Comparison of ENCODE assay signal across 8 mouse cellular contexts in the genomic region with DNA sequence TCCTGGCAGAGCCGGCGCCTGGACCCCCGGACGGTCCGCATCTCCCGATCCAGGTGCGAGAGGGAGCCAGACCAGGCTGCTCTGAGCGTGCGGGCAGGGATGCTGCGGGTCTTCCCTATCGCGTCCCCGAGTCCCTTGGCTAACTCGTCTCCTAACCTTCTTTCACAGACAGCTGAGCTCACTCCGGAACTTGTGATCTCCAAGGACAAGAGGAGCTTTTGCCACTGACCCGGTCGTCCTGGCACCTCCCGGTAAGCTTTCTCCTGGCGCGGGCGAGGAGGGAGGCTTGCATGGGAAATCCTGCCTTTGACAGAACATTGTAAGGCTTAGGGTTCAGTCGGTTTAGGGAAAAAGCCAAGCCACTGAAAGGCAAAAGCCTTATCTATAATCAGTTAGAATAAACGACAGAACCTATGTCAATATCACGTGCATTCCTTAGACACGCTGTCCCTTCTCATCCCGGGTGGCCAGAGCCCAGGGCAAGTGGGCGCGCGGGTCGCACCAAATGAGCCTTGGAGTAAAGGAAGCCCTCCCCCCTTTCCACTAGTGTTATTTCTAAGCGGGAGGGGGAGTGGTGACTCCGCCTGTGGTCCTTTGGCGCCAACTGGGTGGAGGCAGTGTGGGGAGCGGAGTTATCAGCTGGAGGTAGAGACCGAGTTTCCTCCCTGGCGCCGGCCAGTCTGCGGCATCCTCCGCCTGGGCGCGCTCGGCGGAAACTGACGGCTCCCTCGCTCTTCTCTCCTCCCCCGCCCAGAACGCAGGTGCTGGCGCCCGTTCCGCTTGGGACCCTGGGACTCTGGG. TPM values are rescaled to one million over a fixed set of nuclear protein-coding genes. Genes with fewer than 3 reads are reported as not detected.
A peak's percentile ranks its signal among the peaks of the same experiment; 100 is the strongest.
DNase-seq lines count a peak whose midpoint lies in the region; ATAC-seq lines count a peak whose summit lies in the region.

No protein-coding gene starts in this region.

- no peaks in the 10 kb centered on the region for H3K36me3 ChIP-seq in heart, embryonic 12.5 days
- peaks cover 12% of the 10 kb centered on the region; the same call in 1 of the 2 replicates for H3K36me3 ChIP-seq in kidney, embryonic 14.5 days (ENCODE audit: control insufficient read depth, insufficient read depth, low read length)

- H3K27ac ChIP-seq in heart, embryonic 12.5 days (ENCODE audit: poor library complexity, severe bottlenecking), result peak overlapping the region; percentile 97
- peak overlapping the region; percentile 100 for H3K27ac ChIP-seq in kidney, embryonic 14.5 days (ENCODE audit: low read depth, low read length)

- no peaks in the 10 kb centered on the region for H3K9me3 ChIP-seq in heart, embryonic 12.5 days (replicated peaks)
- no peaks in the 10 kb centered on the region for H3K9me3 ChIP-seq in kidney, embryonic 14.5 days (ENCODE audit: control insufficient read depth, low read length)

- WGBS in heart, embryonic 12.5 days, result under 1% methylated on average over 50 of the region's 50 CpGs
- WGBS in kidney, embryonic 14.5 days, result under 1% methylated on average over 50 of the region's 50 CpGs

- peak overlapping the region; percentile 91 for H3K9ac ChIP-seq in heart, embryonic 12.5 days
- H3K9ac ChIP-seq in kidney, embryonic 14.5 days (ENCODE audit: low read depth, low read length), result peak overlapping the region; percentile 95

- ATAC-seq in heart, embryonic 12.5 days (ENCODE audit: insufficient number of reproducible peaks, low FRiP score), result peak; percentile 36
- ATAC-seq in kidney, embryonic 14.5 days (ENCODE audit: low FRiP score, low TSS enrichment), result 0 out of 2 replicates have a peak, but pooled peaks have one; percentile 4

- DNase-seq in T-cell, adult 2 months (ENCODE audit: low spot score), result peak; percentile 74
- peak; percentile 76 for DNase-seq in embryo, embryonic 9.5 days (ENCODE audit: extremely low spot score)
- peak; percentile 87 for DNase-seq in lung, postnatal 14 days
- peak; percentile 71 for DNase-seq in retina, postnatal 1 day
- peak; percentile 82 to 87 for DNase-seq in urinary bladder, postnatal 36 days (ENCODE audit: low spot score in 2 of 2)
- no peak for DNase-seq in cerebellum, adult 18-20 months

- H3K4me3 ChIP-seq in heart, embryonic 12.5 days, result peak overlapping the region; percentile 72
- peak overlapping the region; percentile 87 for H3K4me3 ChIP-seq in kidney, embryonic 14.5 days (ENCODE audit: low read length)

- H3K4me1 ChIP-seq in heart, embryonic 12.5 days (replicated peaks), result peaks cover 69% of the 10 kb centered on the region
- H3K4me1 ChIP-seq in kidney, embryonic 14.5 days (ENCODE audit: control insufficient read depth, insufficient read depth, low read length), result peaks cover 49% of the 10 kb centered on the region

- peak overlapping the region; percentile 70 for H3K4me2 ChIP-seq in heart, embryonic 12.5 days
- H3K4me2 ChIP-seq in kidney, embryonic 14.5 days (replicated peaks; ENCODE audit: low read depth, low read length), result peak overlapping the region; percentile 79

- no peaks in the 10 kb centered on the region for H3K27me3 ChIP-seq in heart, embryonic 12.5 days (replicated peaks)
- no peaks in the 10 kb centered on the region for H3K27me3 ChIP-seq in kidney, embryonic 14.5 days (ENCODE audit: control insufficient read depth, insufficient read depth, low read length)

RNA-seq across cellular contexts. Expression of a gene that starts 1.0 kb away (rescaled TPM):
- 320 and 321 TPM in 2 replicates for polyA plus RNA-seq in heart, embryonic 12.5 days (2016; fragmentation: Nextera tagmentation; extraction: Ambion mirVana)
- polyA plus RNA-seq in kidney, embryonic 14.5 days (2014; fragmentation: Nextera tagmentation; extraction: Ambion mirVana), result 848 and 979 TPM in 2 replicates

RNA-seq across cellular contexts. Expression of a gene that starts 27.9 kb away (rescaled TPM):
- 8.1 and 9.3 TPM in 2 replicates for polyA plus RNA-seq in heart, embryonic 12.5 days (2016; fragmentation: Nextera tagmentation; extraction: Ambion mirVana)
- polyA plus RNA-seq in kidney, embryonic 14.5 days (2014; fragmentation: Nextera tagmentation; extraction: Ambion mirVana), result 5.7 and 6.0 TPM in 2 replicates

Comparison
In these comparisons a context has a peak if more than half of its experiments do, and no peak if none do; other contexts are left out.
1. DNase-seq: peak in T-cell, adult 2 months (single experiment), embryo, embryonic 9.5 days (single experiment), lung, postnatal 14 days (single experiment), retina, postnatal 1 day (single experiment) and urinary bladder, postnatal 36 days (2 of 2); none in cerebellum, adult 18-20 months (0 of 2).